Mouse (Mus musculus) heart, embryonic 11.5 days (tissue): ENCODE measurements around the gene Cx3cr1. TPM values are rescaled to one million over a fixed set of nuclear protein-coding genes. Genes with fewer than 3 reads are reported as not detected.
A peak's percentile ranks its signal among the peaks of the same experiment; 100 is the strongest.
"Not testable (repeated sequence)": the region's sequence is repeated elsewhere in the genome, so short reads cannot be mapped to it uniquely, and the experiment has no call there.

Experiments
- ATAC-seq: fragments of 200-750 bp; cut with Nextera tagmentation; replicated peaks from 2 replicates; pipeline ENCODE4 v1.8.0; 2017; ENCODE audit warnings: moderate library complexity; ENCODE audit not compliant: insufficient number of reproducible peaks, low FRiP score, low TSS enrichment
- H3K27ac ChIP-seq: fragments of 300-500 bp; sonication (generic); 2 replicates; pipeline ENCODE4 v1.5.1; 2014; ENCODE audit warnings: mild to moderate bottlenecking, low read depth, low read length
- H3K27me3 ChIP-seq: fragments of 300-500 bp; sonication (generic); 2 replicates; pipeline ENCODE4 v1.6.1; 2014; ENCODE audit warnings: mild to moderate bottlenecking, low read length, mixed read lengths; ENCODE audit not compliant: control insufficient read depth, insufficient read depth
- H3K36me3 ChIP-seq: fragments of 300-500 bp; sonication (generic); 2 replicates; pipeline ENCODE4 v1.6.1; 2014; ENCODE audit warnings: mild to moderate bottlenecking, low read length, moderate library complexity, mixed read lengths; ENCODE audit not compliant: control insufficient read depth, insufficient read depth
- H3K4me1 ChIP-seq: fragments of 300-500 bp; sonication (generic); 2 replicates; pipeline ENCODE4 v1.6.1; 2014; ENCODE audit warnings: low read length; ENCODE audit not compliant: control insufficient read depth, insufficient read depth
- H3K4me2 ChIP-seq: fragments of 300-500 bp; sonication (generic); 2 replicates; pipeline ENCODE4 v1.6.1; 2014; ENCODE audit warnings: mild to moderate bottlenecking, moderate library complexity
- H3K4me3 ChIP-seq: fragments of 300-500 bp; sonication (generic); 2 replicates; pipeline ENCODE4 v1.5.1; 2014; ENCODE audit warnings: low read depth, low read length
- H3K9ac ChIP-seq: fragments of 300-500 bp; sonication (generic); 2 replicates; pipeline ENCODE4 v1.6.1; 2014; ENCODE audit warnings: mild to moderate bottlenecking, low read depth, low read length, moderate library complexity
- H3K9me3 ChIP-seq: fragments of 300-500 bp; sonication (generic); replicated peaks from 2 replicates; pipeline ENCODE4 v1.6.1; 2016; ENCODE audit warnings: low read length; ENCODE audit not compliant: control insufficient read depth
- WGBS: fragments of 180-500 bp; shearing (Covaris S2); extraction: QIAGEN DNeasy Blood & Tissue Kit; methylation state at CpG from one replicate; pipeline ENCODE4 v1.1.7; 2014; ENCODE audit not compliant: insufficient replicate concordance; 5-methylcytosine and 5-hydroxymethylcytosine counted together
- polyA plus RNA-seq: library from polyadenylated mRNA; unstranded; fragments of >200 nt; fragmentation: Nextera tagmentation; extraction: Ambion mirVana; gene quantifications from 2 replicates; pipeline ENCODE4 v1.2.1, GENCODE M21; 2014

Cx3cr1 gene
- polyA plus RNA-seq, 1 experiment from 2014 or later = 3.1 TPM

DNA sequence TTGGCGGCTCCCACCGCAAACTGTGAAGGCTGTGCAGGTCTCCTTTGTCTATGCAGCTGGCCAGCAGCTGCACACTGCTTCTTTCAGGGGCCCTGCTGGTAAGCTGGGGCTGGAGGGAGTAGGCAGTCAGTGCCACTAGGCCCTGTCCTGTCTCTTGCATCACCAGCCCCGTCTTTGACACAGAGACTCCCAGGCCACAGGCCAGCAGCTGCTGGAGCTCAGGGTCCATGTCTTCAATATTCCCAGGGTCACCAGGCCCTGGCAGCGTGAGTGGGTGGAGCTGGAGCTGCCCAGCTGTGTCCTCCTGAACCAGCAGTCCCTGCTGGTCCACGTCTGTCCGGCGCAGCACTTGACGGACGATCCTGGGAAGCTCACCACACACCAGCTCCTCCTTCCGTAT is 52.7 kb downstream of the Cx3cr1 start:
- H3K27me3 ChIP-seq = no peaks in the 10 kb centered on the region
- ATAC-seq = no peak
- H3K36me3 ChIP-seq = peaks cover 18% of the 10 kb centered on the region
- H3K4me3 ChIP-seq = no peak overlapping the region
- no peak overlapping the region for H3K27ac ChIP-seq
- H3K9ac ChIP-seq = no peak overlapping the region
- no peak overlapping the region for H3K4me2 ChIP-seq
- 70% methylated on average over 10 of the region's 10 CpGs for WGBS
- peaks cover 18% of the 10 kb centered on the region for H3K4me1 ChIP-seq
- no peaks in the 10 kb centered on the region for H3K9me3 ChIP-seq

DNA sequence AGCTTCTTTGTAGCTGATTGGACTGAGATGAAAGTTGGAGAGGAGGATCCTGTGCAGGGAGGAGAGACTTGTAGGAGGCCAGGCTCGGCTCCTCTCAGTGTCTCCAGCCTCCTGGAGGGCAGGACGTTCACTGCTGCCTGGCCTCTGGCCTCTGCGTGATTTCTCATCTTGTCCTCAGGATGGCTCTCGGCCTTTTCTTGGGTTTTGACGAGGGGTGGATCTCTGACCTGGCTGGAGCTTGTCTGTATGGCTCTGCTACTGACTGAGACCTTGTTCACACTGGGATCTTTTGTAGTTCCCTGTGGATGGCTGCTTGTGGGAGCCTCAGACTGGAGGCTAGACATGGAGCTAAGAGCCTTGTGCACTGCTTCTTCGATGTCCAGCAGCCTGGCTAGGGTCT is 54.9 kb downstream of the Cx3cr1 start:
- ATAC-seq = no peak
- H3K27ac ChIP-seq = no peak overlapping the region
- H3K4me2 ChIP-seq = no peak overlapping the region
- WGBS = 51% methylated on average over 6 of the region's 6 CpGs
- no peak overlapping the region for H3K9ac ChIP-seq
- no peak overlapping the region for H3K4me3 ChIP-seq
- H3K27me3 ChIP-seq = no peaks in the 10 kb centered on the region
- H3K9me3 ChIP-seq = no peaks in the 10 kb centered on the region
- H3K36me3 ChIP-seq = peaks cover 18% of the 10 kb centered on the region
- peaks cover 17% of the 10 kb centered on the region for H3K4me1 ChIP-seq

DNA sequence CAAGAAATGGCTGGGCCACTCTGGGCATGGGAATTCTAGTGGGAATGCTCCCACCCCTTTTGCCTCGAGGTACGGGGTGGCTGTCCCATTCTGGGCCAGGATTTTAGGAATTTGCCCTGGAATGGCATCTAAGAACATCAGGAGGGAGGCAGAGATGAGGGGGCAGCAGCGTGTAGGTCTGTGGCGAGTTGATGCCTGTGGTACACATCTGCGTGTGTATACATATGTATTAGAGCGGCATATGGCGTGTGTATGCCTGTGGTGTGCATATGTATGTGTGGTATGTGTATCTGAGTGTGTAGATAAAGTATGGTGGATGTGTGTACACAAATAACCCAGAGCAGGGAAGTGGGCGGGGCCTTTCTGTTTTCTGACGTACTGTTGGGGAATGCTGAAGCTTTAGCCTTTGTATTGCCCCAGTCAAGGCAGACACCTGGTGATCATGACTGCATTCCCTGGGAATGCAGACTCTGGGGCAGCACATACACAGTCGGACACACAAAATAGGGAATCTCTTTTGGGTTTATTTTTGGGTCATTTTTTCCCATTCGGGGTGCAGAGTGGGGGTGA is 56.3 kb downstream of the Cx3cr1 start:
- WGBS = 62% methylated on average over 11 of the region's 11 CpGs

DNA sequence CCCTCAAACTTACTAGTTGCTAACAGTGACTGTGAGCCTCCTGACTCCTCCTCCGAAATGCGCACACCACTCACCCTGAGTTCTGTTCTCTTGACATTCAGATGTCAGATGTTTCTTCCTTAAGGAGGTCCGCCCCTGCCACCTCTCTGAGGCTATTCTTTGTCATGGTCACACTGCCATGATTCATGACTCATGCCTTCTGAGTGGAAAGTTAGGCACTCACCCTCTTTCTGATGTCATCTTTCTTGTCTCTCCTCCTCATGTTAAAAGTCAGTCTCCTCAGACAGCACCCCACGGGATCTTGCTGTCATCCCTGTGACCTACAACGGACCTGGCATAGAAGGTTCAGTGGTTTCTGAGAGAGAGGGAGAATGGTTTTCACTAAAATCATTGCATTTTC is 56.9 kb downstream of the Cx3cr1 start:
- Histone ChIP-seq H3K27me3 (no peaks in the 10 kb centered on the region), H3K27ac (no peak overlapping the region; the same call in 1 of the 2 replicates), H3K4me1 (peaks cover 17% of the 10 kb centered on the region), H3K9ac (no peak overlapping the region), H3K36me3 (peaks cover 16% of the 10 kb centered on the region), H3K9me3 (no peaks in the 10 kb centered on the region), H3K4me2 (no peak overlapping the region), H3K4me3 (no peak overlapping the region)
- ATAC-seq = no peak
- 74% methylated on average over 5 of the region's 5 CpGs for WGBS

More for the DNA sequence above, 56.3 kb downstream of the Cx3cr1 start:
- Histone ChIP-seq H3K9me3 (no peaks in the 10 kb centered on the region), H3K36me3 (peaks cover 18% of the 10 kb centered on the region), H3K27ac (no peak overlapping the region; the same call in 1 of the 2 replicates), H3K9ac (no peak overlapping the region), H3K4me2 (no peak overlapping the region), H3K27me3 (no peaks in the 10 kb centered on the region), H3K4me3 (no peak overlapping the region), H3K4me1 (peaks cover 17% of the 10 kb centered on the region)
- ATAC-seq = no peak

DNA sequence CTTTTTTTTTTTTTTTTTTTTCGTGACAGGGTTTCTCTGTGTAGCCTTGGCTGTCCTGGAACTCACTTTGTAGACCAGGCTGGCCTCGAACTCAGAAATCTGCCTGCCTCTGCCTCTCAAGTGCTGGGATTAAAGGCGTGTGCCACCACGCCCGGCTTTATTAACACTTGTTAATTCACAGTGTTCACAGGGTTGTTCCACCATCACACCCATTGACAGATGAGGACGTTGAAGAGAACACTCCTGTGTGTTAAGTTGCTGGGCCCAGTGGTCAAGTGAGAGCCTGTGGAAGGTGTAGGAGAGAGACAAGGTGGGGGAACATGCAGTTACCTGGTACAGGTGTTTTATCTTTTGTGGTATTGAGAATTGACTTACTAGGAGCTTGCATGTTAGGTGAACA is 57.5 kb downstream of the Cx3cr1 start:
- not testable (repeated sequence) for ATAC-seq, H3K27me3 ChIP-seq, H3K9me3 ChIP-seq, H3K9ac ChIP-seq, H3K4me2 ChIP-seq, H3K27ac ChIP-seq, H3K4me3 ChIP-seq
- 71% methylated on average over 6 of the region's 6 CpGs for WGBS
- Histone ChIP-seq H3K36me3 (peaks cover 16% of the 10 kb centered on the region), H3K4me1 (peaks cover 15% of the 10 kb centered on the region)

DNA sequence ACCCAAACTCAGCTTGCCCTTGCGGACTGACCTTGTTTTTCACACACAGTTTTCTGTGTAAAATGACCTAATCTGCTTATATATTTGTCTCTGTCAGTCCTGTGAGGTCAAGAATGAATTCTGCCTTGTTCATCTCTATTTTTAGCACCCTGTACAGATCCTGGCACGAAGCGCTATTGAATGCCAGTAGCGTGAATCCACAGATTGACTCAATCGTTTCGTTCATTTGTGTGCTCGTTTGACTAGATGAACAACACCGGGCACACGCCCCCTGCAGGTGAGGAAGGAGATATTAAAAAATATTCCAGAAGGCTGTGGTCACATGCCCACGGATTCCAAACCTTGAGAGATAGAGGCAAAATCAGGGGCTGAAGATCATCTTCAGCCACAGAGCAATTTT is 58.1 kb downstream of the Cx3cr1 start:
- ATAC-seq = peak; percentile 20; the same call in 1 of the 2 replicates
- 2% methylated on average over 10 of the region's 10 CpGs for WGBS
- Histone ChIP-seq H3K4me3 (peak overlapping the region; percentile 41), H3K4me2 (peak overlapping the region; percentile 76), H3K27me3 (no peaks in the 10 kb centered on the region), H3K4me1 (peaks cover 14% of the 10 kb centered on the region), H3K27ac (peak overlapping the region; percentile 77), H3K36me3 (peaks cover 12% of the 10 kb centered on the region), H3K9me3 (no peaks in the 10 kb centered on the region), H3K9ac (peak overlapping the region; percentile 29)

DNA sequence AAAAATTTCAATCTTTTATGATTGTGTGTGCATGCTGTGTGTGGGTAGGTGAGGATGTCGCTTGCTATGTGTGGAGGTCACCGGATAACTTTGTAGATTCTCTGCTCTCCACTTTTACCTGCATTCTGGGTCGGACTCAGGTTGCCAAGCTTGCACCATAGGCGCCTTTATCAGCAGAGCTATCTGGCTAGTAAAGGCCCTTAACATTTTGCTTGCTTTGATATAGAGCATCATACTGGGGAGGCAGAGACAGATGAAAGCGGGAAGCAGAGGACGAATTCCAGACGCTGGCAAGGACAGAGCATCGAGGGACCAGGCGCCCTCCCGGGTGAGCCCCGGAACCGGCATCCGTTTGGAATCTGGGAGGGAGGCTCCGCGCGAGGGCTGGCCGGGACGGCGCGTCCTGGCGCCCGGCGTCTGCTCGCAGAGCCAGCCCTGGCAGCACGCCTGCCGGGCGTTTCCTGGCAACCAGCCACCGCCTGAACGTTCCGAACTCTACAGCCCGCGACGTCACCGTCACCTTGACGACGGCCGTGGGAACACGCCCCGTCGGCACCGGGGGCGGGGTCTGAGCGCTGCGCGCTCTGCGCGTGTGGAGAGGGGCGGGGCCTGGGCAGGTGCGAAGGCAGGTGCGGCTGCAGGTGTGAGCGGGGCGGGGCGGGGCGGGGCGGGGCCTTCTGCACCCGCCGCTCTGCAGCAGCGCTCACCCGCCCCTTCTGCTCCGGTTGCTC is 58.7 kb downstream of the Cx3cr1 start:
- Histone ChIP-seq H3K36me3 (peaks cover 12% of the 10 kb centered on the region; the same call in 1 of the 2 replicates), H3K27ac (peak overlapping the region; percentile 77), H3K4me3 (peak overlapping the region; percentile 41), H3K4me2 (peak overlapping the region; percentile 76), H3K27me3 (no peaks in the 10 kb centered on the region), H3K9me3 (no peaks in the 10 kb centered on the region), H3K4me1 (peaks cover 14% of the 10 kb centered on the region), H3K9ac (peak overlapping the region; percentile 29)
- WGBS = 2% methylated on average over 38 of the region's 60 CpGs
- peak; percentile 90 for ATAC-seq

DNA sequence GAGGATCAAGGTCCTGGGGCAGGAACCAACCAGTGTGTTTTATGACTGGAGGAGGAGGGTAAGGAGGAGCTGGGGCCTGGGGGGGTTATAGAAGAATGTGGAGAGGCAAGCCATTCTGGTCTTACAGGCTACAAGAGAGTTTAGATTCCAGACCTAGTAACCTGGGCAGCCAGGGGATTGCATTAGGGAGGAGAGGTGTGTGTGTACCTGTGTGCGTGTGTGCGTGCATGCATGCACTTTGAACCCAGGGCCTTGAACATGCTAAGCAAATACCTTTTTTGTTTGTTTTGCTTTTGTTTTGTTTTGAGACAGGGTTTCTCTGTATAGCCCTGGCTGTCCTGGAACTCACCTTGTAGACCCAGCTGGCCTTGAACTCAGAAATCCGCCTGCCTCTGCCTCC is 59.8 kb downstream of the Cx3cr1 start:
- peaks cover 4% of the 10 kb centered on the region; the same call in 1 of the 2 replicates for H3K36me3 ChIP-seq
- H3K27ac ChIP-seq = no peak overlapping the region; the same call in 1 of the 2 replicates
- H3K27me3 ChIP-seq = no peaks in the 10 kb centered on the region
- ATAC-seq = no peak
- no peak overlapping the region for H3K9ac ChIP-seq
- 96% methylated on average over 3 of the region's 3 CpGs for WGBS
- peaks cover 14% of the 10 kb centered on the region for H3K4me1 ChIP-seq
- no peak overlapping the region for H3K4me2 ChIP-seq
- H3K9me3 ChIP-seq = no peaks in the 10 kb centered on the region
- no peak overlapping the region for H3K4me3 ChIP-seq
